Mouse (Mus musculus) spleen, adult 2 months (tissue): Measurements from ENCODE around the gene Mterf4.

Source experiments
- CTCF ChIP-seq: fragments of 200-500 bp; IDR thresholded peaks from 2 replicates; pipeline ENCODE4 v1.5.1; 2011; ENCODE audit warnings: mild to moderate bottlenecking, inconsistent platforms; ENCODE audit not compliant: insufficient read depth, insufficient read length, insufficient replicate concordance; ENCODE audit errors: extremely low read depth
- POLR2A ChIP-seq: fragments of 200-500 bp; IDR thresholded peaks from 2 replicates; pipeline ENCODE4 v1.6.1; 2011; ENCODE audit warnings: low read depth, low read length, inconsistent platforms

DNA sequence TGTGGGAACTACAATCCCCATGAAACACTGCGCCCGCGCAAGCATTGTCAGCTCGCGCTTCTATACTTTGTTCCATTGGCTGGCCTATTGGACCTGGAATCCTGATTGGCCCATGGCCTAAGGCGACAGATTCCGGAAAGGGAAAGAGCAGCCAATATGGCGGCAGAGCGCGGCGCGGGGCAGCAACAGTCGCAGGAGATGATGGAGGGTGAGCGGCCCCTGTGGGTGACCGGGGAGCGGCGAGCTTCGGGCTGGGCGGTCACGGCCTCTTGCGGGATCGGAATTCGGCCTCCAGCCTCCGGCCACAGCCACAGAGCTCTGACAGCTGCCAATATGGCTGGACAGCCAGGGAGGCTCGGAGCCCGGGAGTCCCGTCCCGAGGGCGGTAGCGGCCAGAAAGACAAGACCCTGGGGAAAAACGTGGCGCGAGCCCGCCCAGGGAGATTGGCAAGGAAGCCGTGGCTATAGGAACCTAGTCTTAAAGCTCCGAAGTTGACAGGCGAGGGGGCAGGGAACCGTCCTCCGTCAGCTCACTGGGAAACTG, 37.9 kb upstream of the Mterf4 start:
- TF ChIP-seq POLR2A (peak; percentile 77), CTCF (no peak)
